Comparison of ENCODE assay signal across 9 mouse cellular contexts in the genomic region with DNA sequence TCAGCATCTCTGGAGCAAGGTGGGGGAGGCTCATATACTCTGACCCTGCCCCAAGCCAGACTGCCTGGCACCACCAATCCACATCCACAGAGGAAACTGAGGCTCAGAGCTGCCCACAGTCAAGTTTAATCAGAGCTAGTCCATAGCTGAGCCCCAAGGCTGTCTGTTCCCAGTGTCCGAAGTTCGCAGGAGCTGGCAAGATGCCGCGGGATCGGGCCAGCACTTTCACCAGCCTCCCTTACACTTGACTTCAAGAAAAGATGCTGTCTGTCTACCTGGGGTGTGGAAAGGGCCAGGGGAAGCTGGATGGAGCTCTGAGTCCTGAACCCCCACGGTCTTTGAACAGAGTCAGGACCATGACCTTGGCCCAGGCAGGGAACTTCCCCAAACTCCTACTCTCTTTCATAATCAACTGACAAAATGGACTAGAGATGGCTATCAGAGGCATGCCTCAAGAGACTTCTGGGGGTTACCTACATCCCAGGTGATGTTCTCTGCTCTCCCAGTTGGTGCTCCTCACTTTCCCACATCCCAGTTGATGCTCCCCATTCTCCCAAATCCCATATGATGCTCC. TPM values are rescaled to one million over a fixed set of nuclear protein-coding genes. Genes with fewer than 3 reads are reported as not detected.
DNase-seq lines count a peak whose midpoint lies in the region; ATAC-seq and TF ChIP-seq lines count a peak whose summit lies in the region.
"Had no signal": no experiment of that assay in that cellular context is flagged by ENCODE, and none has a peak within 500 bp of the region (broad histone marks: within the 10 kb centered on the region; RNA-seq: fewer than 3 reads in every experiment).

No protein-coding gene starts in this region.

- 81% methylated on average over 6 of the region's 6 CpGs for WGBS in heart, embryonic 10.5 days
- 82% methylated on average over 6 of the region's 6 CpGs for WGBS in spleen, adult 2 months
- WGBS in kidney, embryonic 15.5 days: 61% methylated on average over 6 of the region's 6 CpGs

- H3K4me2 ChIP-seq in kidney, embryonic 15.5 days: peak overlapping the region; percentile 37
- H3K4me2 ChIP-seq: hindbrain, embryonic 15.5 days had no signal

- H3K4me3 ChIP-seq in heart, embryonic 10.5 days: peak overlapping the region; percentile 30; the same call in 1 of the 2 replicates
- no peak overlapping the region for H3K4me3 ChIP-seq in spleen, adult 2 months (ENCODE audit: extremely low read depth, insufficient read depth, insufficient read length)
- no peak overlapping the region for H3K4me3 ChIP-seq in kidney, embryonic 15.5 days (replicated peaks)
- H3K4me3 ChIP-seq: hindbrain, embryonic 15.5 days had no signal

- peak overlapping the region; percentile 84 for H3K27ac ChIP-seq in heart, embryonic 10.5 days
- H3K27ac ChIP-seq in spleen, adult 2 months (ENCODE audit: insufficient read depth, low read length): peak overlapping the region; percentile 37; the same call in 1 of the 2 replicates
- peak overlapping the region; percentile 93 for H3K27ac ChIP-seq in kidney, embryonic 15.5 days
- H3K27ac ChIP-seq: hindbrain, embryonic 15.5 days had no signal

- H3K4me1 ChIP-seq in heart, embryonic 10.5 days: peaks cover 70% of the 10 kb centered on the region
- H3K4me1 ChIP-seq in spleen, adult 2 months (ENCODE audit: control insufficient read depth, insufficient read depth, insufficient read length): no peaks in the 10 kb centered on the region
- peaks cover 80% of the 10 kb centered on the region for H3K4me1 ChIP-seq in kidney, embryonic 15.5 days

- no peak for TF ChIP-seq CTCF in spleen, adult 2 months (IDR thresholded peaks at IDR 0.05; ENCODE audit: extremely low read depth, insufficient read depth, insufficient read length, insufficient replicate concordance)

- no peak for TF ChIP-seq POLR2A in spleen, adult 2 months (IDR thresholded peaks at IDR 0.05; ENCODE audit: low read depth, low read length)

- H3K27me3 ChIP-seq in heart, embryonic 10.5 days (ENCODE audit: insufficient read depth, poor library complexity, severe bottlenecking): no peaks in the 10 kb centered on the region
- H3K27me3 ChIP-seq in spleen, adult 2 months (ENCODE audit: control insufficient read depth, insufficient read depth, low read length): no peaks in the 10 kb centered on the region
- no peaks in the 10 kb centered on the region for H3K27me3 ChIP-seq in kidney, embryonic 15.5 days
- H3K27me3 ChIP-seq: hindbrain, embryonic 15.5 days had no signal

- ATAC-seq in kidney, embryonic 15.5 days (replicated peaks; ENCODE audit: low FRiP score): no peak
- ATAC-seq in monocyte, adult 5-6 weeks (replicated peaks; ENCODE audit: insufficient number of reproducible peaks, low FRiP score, low TSS enrichment, poor library complexity, severe bottlenecking): no peak

- 0 out of 2 replicates have a peak overlapping the region, but pooled peaks have one; percentile 23 for H3K9ac ChIP-seq in kidney, embryonic 15.5 days
- H3K9ac ChIP-seq: hindbrain, embryonic 15.5 days had no signal

- DNase-seq in heart, embryonic 10.5 days (ENCODE audit: low spot score): no peak
- DNase-seq in heart, adult 8-10 months (ENCODE audit: low spot score): no peak
- DNase-seq in spleen, adult 2 months (ENCODE audit: low read depth in 1 of 2, low spot score in 2 of 2): no peak
- DNase-seq in spleen, adult 18-20 months: no peak
- peak; percentile 63 for DNase-seq in testis, postnatal 10 days (ENCODE audit: low spot score)
- no peak for DNase-seq in frontal cortex, postnatal 36 days (ENCODE audit: low spot score in 2 of 2)

- no peaks in the 10 kb centered on the region for H3K9me3 ChIP-seq in heart, embryonic 10.5 days
- H3K9me3 ChIP-seq in kidney, embryonic 15.5 days (replicated peaks): no peaks in the 10 kb centered on the region
- H3K9me3 ChIP-seq: hindbrain, embryonic 15.5 days had no signal

- H3K36me3 ChIP-seq in heart, embryonic 10.5 days: 0 out of 2 replicates have a peak, but pooled peaks cover 6% of the 10 kb centered on the region
- H3K36me3 ChIP-seq in spleen, adult 2 months (ENCODE audit: control insufficient read depth, insufficient read depth, low read length): no peaks in the 10 kb centered on the region
- H3K36me3 ChIP-seq in kidney, embryonic 15.5 days: 0 out of 2 replicates have a peak, but pooled peaks cover 3% of the 10 kb centered on the region
- H3K36me3 ChIP-seq: hindbrain, embryonic 15.5 days had no signal

RNA-seq across cellular contexts. Expression of gene Arhgef10l, which starts 34.4 kb away (rescaled TPM):
- polyA plus RNA-seq in heart, embryonic 10.5 days (2016; fragmentation: Nextera tagmentation; extraction: Ambion mirVana): 13.3 and 14.9 TPM in 2 replicates
- 10 to 100 TPM; 59.6 to 80.5 (median 71.9) TPM for total RNA-seq in heart, adult 8-10 months (2022)
- polyA plus RNA-seq in spleen, adult 2 months (2012; rRNA removed): 7.9 and 12.3 TPM in 2 replicates
- 20.3 and 20.7 TPM in 2 replicates for polyA plus RNA-seq in kidney, embryonic 15.5 days (2015; fragmentation: Nextera tagmentation; extraction: Ambion mirVana)
- total RNA-seq in monocyte, adult 5-6 weeks (2017): 139 to 166 TPM (median 160 TPM) in 3 replicates

Comparison
In these comparisons a context has a peak if more than half of its experiments do, and no peak if none do; other contexts are left out.
1. H3K27ac ChIP-seq: peak in every context shown above with its lines; median percentile 93 in kidney, embryonic 15.5 days; 84 in heart, embryonic 10.5 days; 37 in spleen, adult 2 months.